Mouse (Mus musculus) liver, postnatal 0 days (tissue): ENCODE data around the gene Txlng. TPM values are rescaled to one million over a fixed set of nuclear protein-coding genes. Genes with fewer than 3 reads are reported as not detected.
A peak's percentile ranks its signal among the peaks of the same experiment; 100 is the strongest.

Experiments used
- ATAC-seq: fragments of 200-750 bp; cut with Nextera tagmentation; 2 replicates; pipeline ENCODE4 v1.8.0; 2017; ENCODE audit warnings: mild to moderate bottlenecking, moderate library complexity
- DNase-seq: peaks from one replicate; pipeline ENCODE4 v3.0.0-alpha.2; 2016
- H3K27ac ChIP-seq: fragments of 300-500 bp; sonication (generic); 2 replicates; pipeline ENCODE4 v1.5.1; 2014; ENCODE audit warnings: antibody characterized with exemption, moderate library complexity, mild to moderate bottlenecking, low read depth
- H3K27me3 ChIP-seq: fragments of 300-500 bp; sonication (generic); 2 replicates; pipeline ENCODE4 v1.6.1; 2014; ENCODE audit warnings: low read length, control low read depth, mixed read lengths; ENCODE audit not compliant: insufficient read depth
- H3K36me3 ChIP-seq: fragments of 300-500 bp; sonication (generic); replicated peaks from 2 replicates; pipeline ENCODE4 v1.6.1; 2014; ENCODE audit warnings: mild to moderate bottlenecking, control low read depth, low read length, moderate library complexity, mixed read lengths; ENCODE audit not compliant: insufficient read depth
- H3K4me1 ChIP-seq: fragments of 300-500 bp; sonication (generic); 2 replicates; pipeline ENCODE4 v1.6.1; 2014; ENCODE audit warnings: antibody characterized with exemption, mild to moderate bottlenecking, control low read depth; ENCODE audit not compliant: insufficient read depth
- H3K4me2 ChIP-seq: fragments of 300-500 bp; sonication (generic); 2 replicates; pipeline ENCODE4 v1.6.1; 2014; ENCODE audit warnings: low read depth, mild to moderate bottlenecking, low read length, moderate library complexity, mixed read lengths
- H3K4me3 ChIP-seq: fragments of 300-500 bp; sonication (generic); 2 replicates; pipeline ENCODE4 v1.5.1; 2014; ENCODE audit warnings: low read depth, low read length
- H3K9ac ChIP-seq: fragments of 300-500 bp; sonication (generic); replicated peaks from 2 replicates; pipeline ENCODE4 v1.6.1; 2014; ENCODE audit warnings: mild to moderate bottlenecking, moderate library complexity
- H3K9me3 ChIP-seq: fragments of 300-500 bp; sonication (generic); 2 replicates; pipeline ENCODE4 v1.6.1; 2016; ENCODE audit warnings: mild to moderate bottlenecking, control low read depth, low read length, mixed read lengths
- CTCF ChIP-seq: sonication (generic); IDR thresholded peaks from 2 replicates; pipeline ENCODE4 v1.5.1; 2016; ENCODE audit warnings: antibody characterized with exemption, low read depth
- EP300 ChIP-seq: IDR thresholded peaks from 2 replicates; pipeline ENCODE4 v1.6.1; 2016; ENCODE audit warnings: antibody characterized with exemption, low read depth, mild to moderate bottlenecking
- WGBS: fragments of 180-500 bp; shearing (Covaris S2); extraction: QIAGEN DNeasy Blood & Tissue Kit; methylation state at CpG from one replicate; pipeline ENCODE4 v1.1.7; 2014; ENCODE audit not compliant: insufficient replicate concordance; 5-methylcytosine and 5-hydroxymethylcytosine counted together
- polyA plus RNA-seq: library from polyadenylated mRNA; unstranded; fragments of >200 nt; fragmentation: Nextera tagmentation; extraction: Ambion mirVana; gene quantifications from 2 replicates; pipeline ENCODE4 v1.2.1, GENCODE M21; 2015

Txlng gene
- polyA plus RNA-seq, 1 experiment from 2014 or later: 7.4 TPM

- DNase-seq (no peak), ATAC-seq (no peak)
- TF ChIP-seq EP300 (no peak), CTCF (no peak)
- peak overlapping the region; percentile 84 for H3K9ac ChIP-seq
- H3K4me3 ChIP-seq: peak overlapping the region; percentile 80
- no peaks in the 10 kb centered on the region for H3K27me3 ChIP-seq
- H3K27ac ChIP-seq: peak overlapping the region; percentile 95
- peaks cover 4% of the 10 kb centered on the region; the same call in 1 of the 2 replicates for H3K36me3 ChIP-seq
- no peaks in the 10 kb centered on the region for H3K9me3 ChIP-seq
- 29% methylated on average over 9 of the region's 9 CpGs for WGBS
- H3K4me2 ChIP-seq: peak overlapping the region; percentile 74
- 0 out of 2 replicates have a peak, but pooled peaks cover 4% of the 10 kb centered on the region for H3K4me1 ChIP-seq
Observed at GRCm38 (mm10) chrX:162761716-162762395, 67.4 kb downstream of the Txlng start.

DNA sequence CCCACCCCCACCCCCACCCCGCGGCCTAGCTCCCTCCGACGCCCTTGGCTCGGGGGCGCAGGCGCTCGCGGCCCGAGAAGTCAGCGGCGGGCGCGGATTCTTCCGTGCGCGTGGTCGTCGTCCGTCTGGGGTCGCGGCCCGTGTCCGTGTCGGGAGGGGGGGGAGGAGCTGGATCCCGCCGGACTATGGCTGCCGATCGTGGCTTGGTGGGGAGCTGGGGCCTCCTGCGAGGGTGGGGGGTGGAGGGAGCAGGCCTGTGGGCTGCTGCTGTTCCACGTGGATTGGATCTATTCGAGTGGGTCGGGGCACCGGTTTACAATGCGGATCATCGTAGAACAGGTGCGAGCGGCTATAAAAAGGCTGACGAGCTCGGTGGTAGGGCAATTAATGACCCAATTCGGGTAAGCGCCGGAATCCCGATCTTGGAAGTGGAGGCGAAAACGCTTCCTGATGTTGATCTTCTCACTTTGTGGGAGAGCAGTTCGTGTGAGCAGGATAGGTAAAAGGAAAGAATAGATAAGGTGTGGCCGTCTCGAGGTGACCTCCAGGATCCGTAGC is 68.2 kb downstream of the Txlng start:
- DNase-seq (peak; percentile 35), ATAC-seq (no peak)
- 0 out of 2 replicates have a peak, but pooled peaks cover 4% of the 10 kb centered on the region for H3K4me1 ChIP-seq
- H3K9ac ChIP-seq: peak overlapping the region; percentile 84
- no peaks in the 10 kb centered on the region for H3K9me3 ChIP-seq
- 21% methylated on average over 27 of the region's 50 CpGs for WGBS
- peak overlapping the region; percentile 74 for H3K4me2 ChIP-seq
- no peaks in the 10 kb centered on the region for H3K27me3 ChIP-seq
- TF ChIP-seq CTCF (no peak), EP300 (no peak)
- H3K36me3 ChIP-seq: peaks cover 4% of the 10 kb centered on the region; the same call in 1 of the 2 replicates
- H3K27ac ChIP-seq: peak overlapping the region; percentile 95
- peak overlapping the region; percentile 80 for H3K4me3 ChIP-seq

DNA sequence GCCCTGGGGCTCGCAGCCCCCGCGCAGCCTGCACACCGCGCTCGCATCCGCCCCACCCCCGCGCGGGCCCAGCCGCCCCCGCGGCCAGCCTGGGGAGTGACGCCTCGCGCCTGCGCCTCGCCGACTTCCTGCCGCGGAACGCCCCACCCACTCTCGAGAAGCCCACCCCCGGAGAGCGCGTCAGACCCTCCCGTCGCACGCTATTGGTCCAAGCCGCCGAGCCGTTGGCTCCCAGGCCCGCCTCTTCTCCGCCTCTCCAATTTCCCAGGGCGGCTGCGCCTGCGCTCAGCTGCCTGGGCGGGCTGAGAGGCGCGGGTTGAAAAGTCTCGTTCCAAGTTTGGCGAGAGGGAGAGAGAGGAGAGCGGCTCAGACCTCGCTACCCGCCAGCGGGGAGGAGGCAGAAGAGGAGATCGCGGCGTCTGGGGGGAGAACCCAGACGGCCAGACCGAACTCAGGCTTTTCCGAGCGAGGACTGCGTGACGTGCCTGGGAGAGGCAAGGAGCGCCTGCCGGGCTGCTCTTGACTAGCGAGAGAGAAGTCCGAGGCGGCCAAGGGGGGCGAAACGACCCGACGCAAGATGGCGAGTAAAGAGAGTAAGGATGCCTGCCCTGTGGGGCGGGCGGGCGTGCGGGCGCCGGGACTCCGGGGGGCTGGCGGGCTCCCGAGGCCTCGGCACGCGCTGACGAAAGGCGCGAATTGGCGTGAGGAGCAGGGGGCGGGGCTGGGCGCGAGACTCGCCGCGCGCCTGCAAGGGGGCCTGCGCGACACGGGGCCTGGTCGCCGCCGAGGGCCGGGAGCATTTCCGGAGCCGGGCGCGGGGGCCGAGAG is 68.9 kb downstream of the Txlng start, which contains the start of gene Rbbp7:
Gene Rbbp7, plus strand, starts transcription at position 288 of the 828 bp plus-strand sequence.
- WGBS: 25% methylated on average over 29 of the region's 100 CpGs
- ATAC-seq (peak; percentile 95), DNase-seq (peak; percentile 94)
- TF ChIP-seq EP300: no peak
- no peak for TF ChIP-seq CTCF
- Histone ChIP-seq H3K9me3 (no peaks in the 10 kb centered on the region), H3K4me3 (peak within 1 kb of the TSS; percentile 80), H3K4me2 (peak within 1 kb of the TSS; percentile 74), H3K4me1 (0 out of 2 replicates have a peak, but pooled peaks cover 4% of the 10 kb centered on the region), H3K9ac (peak within 1 kb of the TSS; percentile 84), H3K27me3 (no peaks in the 10 kb centered on the region), H3K36me3 (peaks cover 4% of the 10 kb centered on the region; the same call in 1 of the 2 replicates), H3K27ac (peak within 1 kb of the TSS; percentile 95)

- peaks cover 4% of the 10 kb centered on the region; the same call in 1 of the 2 replicates for H3K36me3 ChIP-seq
- peak; percentile 15 for DNase-seq
- no peaks in the 10 kb centered on the region for H3K27me3 ChIP-seq
- peak overlapping the region; percentile 59 for H3K9ac ChIP-seq
- no peak for TF ChIP-seq EP300
- no peak for TF ChIP-seq CTCF
- peak overlapping the region; percentile 80 for H3K4me3 ChIP-seq
- 0 out of 2 replicates have a peak, but pooled peaks cover 4% of the 10 kb centered on the region for H3K4me1 ChIP-seq
- 26% methylated on average over 32 of the region's 32 CpGs for whole genome bisulfite sequencing
- H3K4me2 ChIP-seq: peak overlapping the region; percentile 72
- no peaks in the 10 kb centered on the region for H3K9me3 ChIP-seq
- ATAC-seq: no peak
- H3K27ac ChIP-seq: peak overlapping the region; percentile 87
Observed at GRCm38 (mm10) chrX:162759251-162760114, 69.8 kb downstream of the Txlng start.

GRCm38 (mm10) chrX:162756058-162756457 is 73.2 kb downstream of the Txlng start:
- H3K4me3 ChIP-seq: no peak overlapping the region
- H3K9me3 ChIP-seq: no peaks in the 10 kb centered on the region
- WGBS: 75% methylated on average over 7 of the region's 7 CpGs
- 0 out of 2 replicates have a peak, but pooled peaks cover 4% of the 10 kb centered on the region for H3K4me1 ChIP-seq
- no peak for TF ChIP-seq CTCF
- no peak for TF ChIP-seq EP300
- no peaks in the 10 kb centered on the region for H3K36me3 ChIP-seq
- DNase-seq: no peak
- H3K9ac ChIP-seq: no peak overlapping the region
- H3K4me2 ChIP-seq: no peak overlapping the region
- no peaks in the 10 kb centered on the region for H3K27me3 ChIP-seq
- ATAC-seq: no peak
- H3K27ac ChIP-seq: no peak overlapping the region
